Mouse (Mus musculus) forelimb bud, embryonic 11.5 days (tissue): ENCODE measurements around the gene St6galnac4.

Experiments
- DNase-seq: peaks from one replicate; pipeline ENCODE4 v3.0.0-alpha.2; 2012; ENCODE audit warnings: low read depth, low spot score

Gene St6galnac4

DNA sequence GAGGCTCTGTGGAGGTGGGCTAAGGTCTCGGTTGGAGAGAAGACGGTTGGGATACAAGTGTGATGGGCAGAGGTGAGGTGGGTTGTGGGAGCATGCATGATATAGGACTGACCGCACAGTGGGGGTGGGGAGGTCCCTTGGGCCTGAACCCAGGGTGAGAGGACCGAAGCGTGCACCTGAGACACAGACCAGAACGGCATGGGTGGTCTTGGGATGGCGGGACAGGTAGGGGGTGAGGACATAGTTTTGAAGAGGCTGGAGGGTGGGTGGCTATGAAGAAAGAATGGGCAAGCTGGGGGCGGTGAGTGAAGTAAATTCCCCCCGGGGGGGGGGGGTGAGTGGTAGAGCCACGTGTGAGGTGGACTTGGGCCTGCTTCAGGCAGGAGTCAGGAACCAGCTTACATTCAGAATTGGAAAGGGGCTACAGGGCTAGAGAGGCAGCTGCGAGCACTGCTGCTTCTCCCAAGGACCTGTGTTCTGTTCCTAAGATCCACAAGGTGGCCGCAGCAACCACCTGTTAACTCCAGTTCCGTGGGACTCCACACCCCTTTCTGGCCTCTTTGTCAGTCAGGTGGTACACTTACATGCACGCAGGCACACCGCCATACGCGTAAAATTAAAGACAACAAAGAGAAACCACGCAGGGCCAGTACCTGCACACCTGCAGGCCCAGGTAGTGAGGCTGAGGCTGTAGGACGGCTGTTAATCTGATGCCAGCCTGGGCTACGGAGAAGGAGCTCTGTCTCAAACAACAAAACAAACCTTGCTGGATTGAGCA is 40.6 kb downstream of the St6galnac4 start:
- DNase-seq: no peak

DNA sequence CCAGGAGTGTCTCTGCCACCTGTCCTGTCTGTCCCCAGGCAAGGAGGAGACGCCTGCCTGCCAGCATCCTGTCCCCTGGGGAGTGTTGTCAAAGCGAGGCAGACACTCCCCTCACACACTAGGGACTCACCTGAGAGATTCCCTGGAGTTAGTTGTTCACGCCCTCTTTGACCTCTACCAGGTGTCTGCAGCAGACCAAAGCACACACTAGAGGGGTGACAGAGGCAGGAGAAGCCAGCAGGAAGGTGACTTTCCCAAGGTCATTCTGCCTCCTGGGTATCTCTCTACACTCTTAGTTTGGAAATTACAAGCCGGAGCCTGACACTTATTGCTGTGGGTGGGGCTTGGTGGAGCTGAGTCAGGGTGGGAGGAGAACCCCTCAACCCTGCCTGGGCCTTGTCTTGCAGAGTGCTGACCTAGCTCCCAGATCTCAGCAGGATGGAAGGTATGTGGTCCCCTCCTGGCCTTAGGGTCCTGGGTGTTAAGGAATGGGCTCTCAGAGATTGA is 41.2 kb downstream of the St6galnac4 start:
- no peak for DNase-seq

- DNase-seq: no peak
Observed at GRCm38 (mm10) chr2:32628729-32629128, 41.8 kb downstream of the St6galnac4 start.

- DNase-seq: peak; percentile 77
Observed at GRCm38 (mm10) chr2:32629276-32629976, 42.5 kb downstream of the St6galnac4 start.

GRCm38 (mm10) chr2:32630036-32630435 is 43.1 kb downstream of the St6galnac4 start:
- DNase-seq: no peak

GRCm38 (mm10) chr2:32631046-32631445 is 44.2 kb downstream of the St6galnac4 start:
- no peak for DNase-seq

- peak; percentile 79 for DNase-seq
Observed at GRCm38 (mm10) chr2:32631737-32632394, 45.0 kb downstream of the St6galnac4 start.

GRCm38 (mm10) chr2:32633660-32634059 is 46.8 kb downstream of the St6galnac4 start:
- no peak for DNase-seq

GRCm38 (mm10) chr2:32634277-32635105 is 47.6 kb downstream of the St6galnac4 start:
- no peak for DNase-seq

GRCm38 (mm10) chr2:32636617-32637016 is 49.7 kb downstream of the St6galnac4 start:
- no peak for DNase-seq

DNA sequence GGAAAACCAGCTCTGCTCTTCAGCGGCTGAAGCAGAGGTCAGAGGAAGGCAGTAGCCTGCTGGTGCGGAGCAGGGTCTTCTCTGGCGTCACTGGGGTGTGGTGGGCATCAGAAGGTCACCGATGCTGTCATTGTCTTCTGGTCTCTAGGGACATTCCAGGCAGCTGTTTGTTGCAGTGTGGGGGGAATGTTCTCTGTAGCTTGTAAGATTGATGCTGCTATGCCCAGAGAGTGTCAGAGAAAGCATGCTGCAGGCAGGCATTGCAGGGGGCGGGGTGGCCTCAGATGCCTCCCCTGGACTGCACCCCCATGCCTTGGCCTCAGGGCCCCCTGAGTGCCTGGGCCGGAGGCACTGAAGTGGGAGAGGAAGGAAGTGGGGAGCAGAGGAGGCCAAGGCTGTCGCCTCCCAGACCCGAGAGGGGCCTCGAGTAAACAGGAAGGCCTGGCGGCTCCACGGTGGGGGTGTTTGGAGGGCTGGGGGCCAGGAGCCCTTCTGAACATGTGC is 50.9 kb downstream of the St6galnac4 start:
- DNase-seq: no peak

GRCm38 (mm10) chr2:32639632-32640031 is 52.7 kb downstream of the St6galnac4 start:
- no peak for DNase-seq

GRCm38 (mm10) chr2:32640550-32641051 is 53.7 kb downstream of the St6galnac4 start:
- DNase-seq: no peak

DNA sequence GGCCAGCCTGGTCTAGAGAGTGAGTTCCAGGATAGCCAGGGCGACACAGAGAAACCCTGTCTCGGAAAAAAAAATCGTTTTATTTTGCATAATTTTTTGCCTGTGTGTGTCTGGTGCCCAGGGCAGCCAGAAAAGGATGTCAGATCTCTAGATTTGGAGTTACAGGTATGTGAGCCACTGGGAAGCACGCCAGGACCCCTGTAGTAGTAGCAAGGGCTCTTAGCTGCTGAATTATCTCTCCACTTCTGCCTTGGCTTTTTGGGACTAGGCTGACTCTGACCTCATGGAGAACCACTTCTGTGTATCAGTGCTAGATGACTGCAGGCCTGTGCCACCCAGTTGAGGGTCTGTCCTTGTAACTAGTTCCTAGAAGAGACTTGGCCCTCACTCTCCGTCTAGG is 54.9 kb downstream of the St6galnac4 start:
- DNase-seq: no peak

GRCm38 (mm10) chr2:32642813-32643212 is 55.9 kb downstream of the St6galnac4 start:
- DNase-seq: no peak

GRCm38 (mm10) chr2:32644083-32644482 is 57.2 kb downstream of the St6galnac4 start:
- no peak for DNase-seq

DNA sequence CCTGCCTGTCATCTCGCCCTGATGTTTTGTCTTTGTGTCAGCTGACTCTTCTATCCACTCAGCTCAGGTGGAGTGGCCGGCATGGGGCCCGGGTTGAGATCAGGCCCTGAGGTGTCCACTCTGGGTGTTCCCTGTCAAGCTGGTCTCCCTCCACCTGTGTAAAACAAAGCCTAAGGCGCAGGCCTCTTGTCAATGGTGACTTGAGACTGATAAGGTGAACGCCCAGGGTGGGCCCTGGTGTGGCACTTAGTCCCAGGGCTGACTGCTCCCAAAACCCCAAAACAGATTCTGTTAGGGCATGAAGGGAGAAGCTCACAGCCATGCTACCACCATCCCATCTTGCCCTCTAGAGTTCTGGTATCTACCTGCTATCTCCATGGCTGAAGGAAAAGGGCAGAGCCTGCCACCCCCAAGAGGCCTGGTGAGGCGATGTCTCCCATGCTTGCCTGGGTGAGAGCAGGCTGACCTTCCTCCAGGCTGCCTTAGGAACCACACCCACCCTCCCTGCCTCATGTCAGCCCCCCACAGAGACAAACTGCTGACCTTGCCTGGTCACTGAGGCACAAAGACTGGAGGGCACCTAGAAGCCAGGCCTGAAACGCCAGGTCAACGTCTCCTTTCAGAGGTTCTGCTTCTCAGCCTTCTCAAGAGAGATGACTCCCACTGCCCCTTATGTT is 58.0 kb downstream of the St6galnac4 start:
- DNase-seq: no peak

- no peak for DNase-seq
Observed at GRCm38 (mm10) chr2:32645647-32646046, 58.8 kb downstream of the St6galnac4 start.

DNA sequence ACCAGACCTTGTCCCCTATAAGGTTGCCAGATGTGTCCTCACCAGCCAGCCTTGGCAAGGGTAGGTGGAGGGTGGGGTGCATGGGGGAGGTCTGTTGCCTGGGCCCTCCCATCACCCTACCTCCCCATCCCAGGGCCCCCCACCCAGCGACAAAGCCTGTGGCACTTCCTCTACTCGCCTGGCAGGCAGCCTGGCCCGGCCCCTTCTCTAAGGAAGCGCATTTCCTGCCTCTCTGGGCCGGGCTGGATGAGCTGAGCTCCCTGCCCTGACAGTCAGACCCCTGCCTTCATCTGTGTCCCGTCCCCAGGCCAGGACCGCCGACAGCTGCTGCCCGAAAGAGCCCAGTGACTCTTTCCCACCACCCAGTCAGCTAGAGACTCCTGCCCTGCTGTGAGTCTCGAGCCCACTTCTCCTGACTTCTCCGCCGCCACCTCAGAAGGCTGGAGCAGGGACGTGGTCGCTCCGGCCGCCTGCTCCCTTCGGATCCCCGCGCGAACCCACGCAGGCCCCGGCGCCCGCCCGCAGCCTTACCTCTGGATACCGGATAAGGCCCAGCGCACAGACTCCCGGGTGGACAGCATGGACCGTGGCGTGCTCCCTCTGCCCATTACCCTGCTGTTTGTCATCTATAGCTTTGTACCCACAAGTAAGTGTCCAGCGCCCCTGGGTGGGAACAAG is 59.6 kb downstream of the St6galnac4 start, which contains the start of gene Eng:
Eng (plus strand) TSS at position 217 of the 678 bp plus-strand sequence.
- DNase-seq: no peak

- DNase-seq: no peak
Observed at GRCm38 (mm10) chr2:32647366-32647765, 60.5 kb downstream of the St6galnac4 start.
